Mouse (Mus musculus): ENCODE results near the gene E030030I06Rik. TPM values are rescaled to one million over a fixed set of nuclear protein-coding genes. Genes with fewer than 3 reads are reported as not detected.
A peak's percentile ranks its signal among the peaks of the same experiment; 100 is the strongest.
"Not testable (repeated sequence)": the region's sequence is repeated elsewhere in the genome, so short reads cannot be mapped to it uniquely, and the experiment has no call there.

Gene E030030I06Rik
- polyA plus RNA-seq, 1 experiment: 7.5 TPM

GRCm38 (mm10) chr10:22163705-22164583, 14.9 kb upstream of the E030030I06Rik start:
- TF ChIP-seq CTCF (conservative IDR thresholded peaks at IDR 0.05; ENCODE audit: insufficient read depth, insufficient read length, low read depth, low read length): peak; percentile 41
- 32% methylated on average over 16 of the region's 16 CpGs for WGBS
- H3K27me3 ChIP-seq (replicated peaks; ENCODE audit: control insufficient read depth, insufficient read depth, low read length); H3K27ac ChIP-seq (ENCODE audit: insufficient read depth, low read depth, low read length); H3K4me3 ChIP-seq (ENCODE audit: insufficient read depth, low read depth, low read length); H3K36me3 ChIP-seq (ENCODE audit: control insufficient read depth, insufficient read depth, low read length); H3K4me1 ChIP-seq (ENCODE audit: control insufficient read depth, insufficient read depth, low read length): not testable (repeated sequence)
- peak; percentile 69 for DNase-seq

- H3K36me3 ChIP-seq (ENCODE audit: control insufficient read depth, insufficient read depth, low read length); H3K4me1 ChIP-seq (ENCODE audit: control insufficient read depth, insufficient read depth, low read length); DNase-seq; H3K27me3 ChIP-seq (replicated peaks; ENCODE audit: control insufficient read depth, insufficient read depth, low read length); H3K4me3 ChIP-seq (ENCODE audit: insufficient read depth, low read depth, low read length); H3K27ac ChIP-seq (ENCODE audit: insufficient read depth, low read depth, low read length): not testable (repeated sequence)
- WGBS: 11% methylated on average over 9 of the region's 9 CpGs
These were observed 14.2 kb upstream of the E030030I06Rik start for GRCm38 (mm10) chr10:22163279-22163678.

DNA sequence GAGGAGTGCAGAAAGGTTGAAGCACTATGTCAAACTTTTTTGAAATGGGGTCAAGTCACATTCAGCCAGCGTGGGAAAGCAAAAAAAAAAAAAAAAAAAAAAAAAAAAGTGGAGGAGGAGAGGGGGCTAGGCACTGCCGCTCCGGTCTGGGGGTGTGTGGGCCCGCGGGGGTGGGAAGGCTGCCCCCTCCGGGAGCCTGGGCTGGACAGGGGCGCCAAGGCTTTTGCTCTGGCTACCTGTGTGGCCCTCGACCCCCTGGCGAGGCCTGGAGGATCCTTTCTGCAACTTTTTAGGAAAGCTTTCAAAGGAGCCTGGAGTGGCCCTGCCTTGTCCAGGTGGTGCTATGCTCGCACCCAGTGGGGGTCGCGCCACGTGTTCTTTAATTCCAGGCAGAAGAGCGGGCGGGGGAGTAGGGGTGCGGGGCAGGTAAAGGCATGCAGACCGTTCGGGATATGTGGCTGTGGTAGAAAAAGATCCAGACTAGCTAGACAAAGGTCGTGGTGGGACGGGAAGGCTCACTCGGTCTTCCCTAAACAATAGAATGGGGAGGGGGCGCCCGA, 10.6 kb upstream of the E030030I06Rik start:
- WGBS: 21% methylated on average over 23 of the region's 23 CpGs
- Histone ChIP-seq H3K27me3 (replicated peaks; ENCODE audit: control insufficient read depth, insufficient read depth, low read length) (peaks cover 2% of the 10 kb centered on the region; the same call in 1 of the 2 replicates), H3K4me3 (ENCODE audit: insufficient read depth, low read depth, low read length) (no peak overlapping the region)

DNA sequence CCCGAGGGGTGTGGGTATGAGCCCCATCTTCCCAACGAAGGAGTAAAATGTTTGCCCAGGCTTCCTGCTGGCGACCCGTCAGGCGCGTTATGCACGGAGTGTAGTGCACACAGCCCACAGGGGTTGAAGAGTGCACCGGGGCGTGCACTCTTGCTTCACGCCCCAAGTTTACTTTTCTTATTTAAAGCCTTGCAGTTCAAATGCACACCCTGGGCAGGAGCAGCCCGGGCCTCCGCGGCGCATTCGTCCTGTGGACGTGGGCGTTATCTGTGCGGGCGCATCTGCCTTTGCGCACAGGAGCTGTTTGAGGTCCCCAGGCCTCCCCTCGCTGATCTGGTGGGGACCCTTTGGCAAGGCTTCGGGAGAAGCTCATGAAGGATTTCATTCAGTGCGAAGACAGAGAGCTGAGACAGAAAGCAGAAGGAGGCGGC, 10.1 kb upstream of the E030030I06Rik start:
- TF ChIP-seq CTCF (conservative IDR thresholded peaks at IDR 0.05; ENCODE audit: insufficient read depth, insufficient read length, low read depth, low read length): no peak
- TF ChIP-seq POLR2A (IDR thresholded peaks at IDR 0.05; ENCODE audit: low read depth, low read length): no peak

More for the DNA sequence above, 10.6 kb upstream of the E030030I06Rik start:
- H3K36me3 ChIP-seq (ENCODE audit: control insufficient read depth, insufficient read depth, low read length): no peaks in the 10 kb centered on the region
- no peak for DNase-seq
- no peaks in the 10 kb centered on the region for H3K4me1 ChIP-seq (ENCODE audit: control insufficient read depth, insufficient read depth, low read length)
- no peak for TF ChIP-seq POLR2A (IDR thresholded peaks at IDR 0.05; ENCODE audit: low read depth, low read length)
- no peak for TF ChIP-seq CTCF (conservative IDR thresholded peaks at IDR 0.05; ENCODE audit: insufficient read depth, insufficient read length, low read depth, low read length)
- no peak overlapping the region for H3K27ac ChIP-seq (ENCODE audit: insufficient read depth, low read depth, low read length)

DNA sequence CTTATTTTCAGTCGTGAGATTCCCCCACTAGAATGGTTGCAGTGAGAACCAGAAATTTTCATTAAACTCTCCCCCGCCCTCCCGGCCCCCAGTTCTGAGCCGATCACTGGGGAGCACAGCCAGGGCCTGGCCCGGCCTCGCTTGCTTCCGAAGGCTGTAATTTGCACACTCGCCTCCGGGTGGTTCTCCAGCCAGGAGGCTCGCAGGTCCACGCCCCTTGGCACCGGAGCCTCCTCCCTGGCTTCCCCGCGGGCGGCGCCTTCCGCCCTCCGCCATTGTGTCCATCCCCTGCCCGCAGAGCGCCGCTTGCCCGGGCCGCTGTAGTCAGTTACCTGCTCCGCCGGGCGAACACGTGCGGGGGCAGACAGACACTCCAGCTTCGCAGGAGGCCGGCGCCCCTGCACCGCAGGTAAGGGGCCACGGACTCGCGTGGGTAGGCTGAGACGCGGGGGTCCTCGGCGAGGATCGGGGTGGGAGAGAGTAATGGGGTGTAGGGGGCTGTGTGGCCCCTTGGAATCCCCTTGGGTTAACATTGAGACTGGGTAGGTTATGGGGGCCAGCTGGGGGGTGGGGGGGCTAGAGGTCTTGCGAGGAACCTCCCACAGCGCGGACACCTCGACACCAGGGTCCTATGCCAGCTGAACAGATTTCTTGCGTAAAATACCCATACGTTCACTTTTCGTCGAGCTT, 9.4 kb upstream of the E030030I06Rik start, which contains the start of the genes Raet1e and H60b:
Gene Raet1e (plus strand): TSS at position 260 of the 690 bp plus-strand sequence.
Gene H60b (plus strand): TSS at position 277 of the 690 bp plus-strand sequence.
- peak within 1 kb of the TSS; percentile 1; the same call in 1 of the 2 replicates for H3K4me3 ChIP-seq (ENCODE audit: insufficient read depth, low read depth, low read length)
- not testable (repeated sequence) for H3K27ac ChIP-seq (ENCODE audit: insufficient read depth, low read depth, low read length); H3K36me3 ChIP-seq (ENCODE audit: control insufficient read depth, insufficient read depth, low read length); H3K4me1 ChIP-seq (ENCODE audit: control insufficient read depth, insufficient read depth, low read length); H3K27me3 ChIP-seq (replicated peaks; ENCODE audit: control insufficient read depth, insufficient read depth, low read length)
- DNase-seq: peak; percentile 80
- under 1% methylated on average over 48 of the region's 48 CpGs for WGBS
- TF ChIP-seq CTCF (conservative IDR thresholded peaks at IDR 0.05; ENCODE audit: insufficient read depth, insufficient read length, low read depth, low read length): peak; percentile 28; the same call in 1 of the 2 replicates

More for the DNA sequence above, 10.1 kb upstream of the E030030I06Rik start:
- H3K4me1 ChIP-seq (ENCODE audit: control insufficient read depth, insufficient read depth, low read length): no peaks in the 10 kb centered on the region
- H3K27ac ChIP-seq (ENCODE audit: insufficient read depth, low read depth, low read length): no peak overlapping the region
- peaks cover 4% of the 10 kb centered on the region for H3K27me3 ChIP-seq (replicated peaks; ENCODE audit: control insufficient read depth, insufficient read depth, low read length)
- no peak overlapping the region for H3K4me3 ChIP-seq (ENCODE audit: insufficient read depth, low read depth, low read length)
- H3K36me3 ChIP-seq (ENCODE audit: control insufficient read depth, insufficient read depth, low read length): no peaks in the 10 kb centered on the region
- no peak for DNase-seq
- WGBS: 3% methylated on average over 24 of the region's 24 CpGs

DNA sequence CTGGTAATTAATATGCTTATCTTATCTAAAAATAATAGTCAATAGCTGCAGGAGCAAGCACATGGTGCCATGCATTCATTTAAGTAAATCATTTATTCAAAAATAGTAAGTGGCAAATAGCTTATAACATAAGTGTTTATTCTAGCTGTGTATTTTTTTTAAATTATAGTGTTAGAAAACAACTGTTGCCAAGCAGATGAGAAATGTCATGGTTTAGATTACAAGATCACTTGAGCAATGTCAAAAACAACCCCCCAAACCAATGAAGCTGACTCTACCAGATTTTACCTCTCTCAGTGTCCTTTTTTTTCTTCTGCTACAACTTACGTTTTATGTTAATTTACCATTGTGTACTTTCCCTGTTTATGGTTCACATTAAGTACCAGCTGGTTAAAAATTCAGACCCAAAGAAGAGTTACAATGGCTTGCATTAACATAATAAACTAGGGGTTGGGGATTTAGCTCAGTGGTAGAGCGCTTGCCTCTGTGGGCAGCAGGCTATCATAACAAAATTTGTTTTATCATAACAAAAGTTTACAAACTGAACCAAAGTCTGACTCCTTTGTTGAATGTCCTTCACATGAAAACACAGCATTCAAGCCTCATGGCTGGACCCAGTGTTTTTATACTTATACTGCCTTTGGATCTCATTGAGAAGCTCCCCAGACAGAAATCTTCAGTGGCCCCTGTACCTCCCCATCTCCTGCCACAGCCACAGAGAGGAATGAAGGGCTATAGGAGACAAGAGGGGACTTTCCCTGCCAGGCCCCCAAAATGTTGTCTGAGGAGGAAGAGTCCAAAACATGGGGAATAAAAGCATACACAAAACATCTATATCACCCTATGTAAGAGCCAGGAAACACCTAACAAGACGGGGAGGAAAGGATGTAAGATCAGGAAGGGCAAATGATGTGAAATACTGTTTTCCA, 6.1 kb upstream of the E030030I06Rik start:
- Histone ChIP-seq H3K4me1 (ENCODE audit: control insufficient read depth, insufficient read depth, low read length) (no peaks in the 10 kb centered on the region), H3K36me3 (ENCODE audit: control insufficient read depth, insufficient read depth, low read length) (no peaks in the 10 kb centered on the region), H3K4me3 (ENCODE audit: insufficient read depth, low read depth, low read length) (no peak overlapping the region), H3K27me3 (replicated peaks; ENCODE audit: control insufficient read depth, insufficient read depth, low read length) (peaks cover 7% of the 10 kb centered on the region), H3K27ac (ENCODE audit: insufficient read depth, low read depth, low read length) (no peak overlapping the region)
- 60% methylated on average over 3 of the region's 3 CpGs for WGBS
- TF ChIP-seq POLR2A (IDR thresholded peaks at IDR 0.05; ENCODE audit: low read depth, low read length) (no peak), CTCF (conservative IDR thresholded peaks at IDR 0.05; ENCODE audit: insufficient read depth, insufficient read length, low read depth, low read length) (no peak)
- DNase-seq: peak; percentile 2

DNA sequence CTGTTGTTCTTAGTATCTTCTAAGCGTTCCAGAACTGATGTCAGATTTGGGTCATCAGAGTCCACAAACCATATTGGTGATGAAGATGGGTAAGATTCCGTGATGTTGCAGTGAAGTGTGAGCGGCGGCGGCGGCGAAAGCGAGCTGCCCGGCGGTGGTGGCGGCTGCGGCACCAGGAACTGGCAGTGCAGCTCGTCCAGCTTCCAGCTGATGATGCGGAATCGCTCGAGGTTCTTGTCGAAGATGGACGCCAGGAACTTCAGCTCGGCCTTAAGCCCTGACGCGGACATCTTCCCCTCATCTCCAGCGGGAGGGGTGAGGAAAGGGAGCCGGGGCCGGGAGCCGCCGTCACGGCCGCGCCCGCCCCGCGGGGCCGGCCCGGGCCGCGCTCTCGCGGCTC, 5.1 kb upstream of the E030030I06Rik start:
- H3K4me3 ChIP-seq (ENCODE audit: insufficient read depth, low read depth, low read length); H3K4me1 ChIP-seq (ENCODE audit: control insufficient read depth, insufficient read depth, low read length); H3K36me3 ChIP-seq (ENCODE audit: control insufficient read depth, insufficient read depth, low read length); H3K27me3 ChIP-seq (replicated peaks; ENCODE audit: control insufficient read depth, insufficient read depth, low read length); H3K27ac ChIP-seq (ENCODE audit: insufficient read depth, low read depth, low read length): not testable (repeated sequence)
- peak; percentile 27 for DNase-seq
- WGBS: 2% methylated on average over 38 of the region's 38 CpGs

GRCm38 (mm10) chr10:22153147-22153690, 4.1 kb upstream of the E030030I06Rik start:
- not testable (repeated sequence) for H3K27me3 ChIP-seq (replicated peaks; ENCODE audit: control insufficient read depth, insufficient read depth, low read length)
- DNase-seq: peak; percentile 14

DNA sequence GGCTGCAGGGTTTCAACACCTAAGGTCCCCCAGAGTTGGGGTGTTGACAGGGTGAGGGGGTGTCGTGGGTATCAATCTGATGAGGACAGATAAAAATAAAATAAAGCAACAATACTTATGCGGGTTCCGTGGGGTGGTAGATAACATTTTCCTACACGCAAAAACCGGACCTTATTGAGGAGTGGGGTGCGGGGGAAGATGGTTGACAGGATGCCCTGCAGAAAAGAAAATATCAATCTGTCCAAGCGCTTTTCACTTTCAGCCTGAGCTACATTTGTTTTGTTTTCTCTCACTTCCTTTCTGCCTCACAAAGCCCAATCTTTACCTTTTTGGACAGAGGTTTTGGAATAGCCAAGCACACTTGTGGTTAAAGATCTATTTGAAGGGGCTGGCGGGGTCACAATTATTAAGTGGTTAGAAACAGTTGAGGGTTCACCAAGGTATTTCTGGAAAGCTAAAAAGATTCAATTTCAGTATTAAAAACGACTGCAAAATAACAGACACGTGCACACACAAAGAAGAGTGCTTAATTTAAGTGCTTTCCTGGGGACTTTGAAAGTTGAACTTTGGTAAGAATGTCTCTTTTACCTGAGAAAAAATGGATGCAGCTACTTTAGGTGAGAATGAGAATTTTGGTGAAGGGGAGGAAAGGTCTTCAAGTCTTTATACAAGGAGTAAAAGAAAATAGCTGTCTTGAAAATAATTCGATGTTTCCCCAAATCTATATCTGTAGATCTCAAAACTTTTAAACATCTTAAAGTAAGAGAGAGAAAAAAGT, 3.0 kb upstream of the E030030I06Rik start:
- not testable (repeated sequence) for H3K27me3 ChIP-seq (replicated peaks; ENCODE audit: control insufficient read depth, insufficient read depth, low read length); H3K4me3 ChIP-seq (ENCODE audit: insufficient read depth, low read depth, low read length); H3K4me1 ChIP-seq (ENCODE audit: control insufficient read depth, insufficient read depth, low read length); H3K36me3 ChIP-seq (ENCODE audit: control insufficient read depth, insufficient read depth, low read length); H3K27ac ChIP-seq (ENCODE audit: insufficient read depth, low read depth, low read length)
- peak; percentile 25 for DNase-seq
- WGBS: 11% methylated on average over 11 of the region's 11 CpGs

More at GRCm38 (mm10) chr10:22153147-22153690, 4.1 kb upstream of the E030030I06Rik start:
- H3K4me1 ChIP-seq (ENCODE audit: control insufficient read depth, insufficient read depth, low read length); H3K4me3 ChIP-seq (ENCODE audit: insufficient read depth, low read depth, low read length); H3K36me3 ChIP-seq (ENCODE audit: control insufficient read depth, insufficient read depth, low read length); H3K27ac ChIP-seq (ENCODE audit: insufficient read depth, low read depth, low read length): not testable (repeated sequence)
- WGBS: 16% methylated on average over 7 of the region's 7 CpGs
